In the genomic region with DNA sequence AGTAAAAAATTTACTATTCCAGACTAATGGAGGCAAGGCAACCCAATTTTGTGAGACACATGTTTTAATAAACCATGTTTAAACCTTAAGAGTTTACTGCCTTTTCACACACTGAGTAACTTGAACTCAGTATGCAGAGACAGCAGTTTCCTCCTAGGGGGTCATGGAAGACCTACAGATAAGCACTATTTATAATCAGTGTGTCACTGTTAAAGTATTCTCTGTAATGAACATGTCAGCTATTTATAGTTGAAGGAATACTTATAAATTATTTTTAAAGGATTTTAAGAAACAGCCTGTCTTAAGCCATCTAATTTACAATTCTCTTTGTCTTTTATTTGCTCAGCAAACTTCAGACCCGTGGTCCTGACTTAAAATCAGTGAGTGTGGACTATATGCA, we compare ENCODE assay signal across 13 mouse cellular contexts.
"Had no signal": no experiment of that assay in that cellular context is flagged by ENCODE, and none has a peak within 500 bp of the region (broad histone marks: within the 10 kb centered on the region; RNA-seq: fewer than 3 reads in every experiment).

No protein-coding gene starts in this region.

- DNase-seq: kidney, postnatal 10 days; left cerebral cortex, postnatal 4 days; lung, adult 2 months; lung, postnatal 36 days; right cerebral cortex, adult 18-20 months; right cerebral cortex, postnatal 25 days; thymus, adult 18-20 months; thymus, postnatal 14 days had no signal

- H3K27me3 ChIP-seq: intestine, embryonic 15.5 days; liver, embryonic 15.5 days; midbrain, embryonic 15.5 days had no signal

- H3K36me3 ChIP-seq: intestine, embryonic 15.5 days; liver, embryonic 15.5 days; midbrain, embryonic 15.5 days had no signal

- H3K27ac ChIP-seq: intestine, embryonic 15.5 days; liver, embryonic 15.5 days; midbrain, embryonic 15.5 days had no signal

- H3K9ac ChIP-seq: intestine, embryonic 15.5 days; liver, embryonic 15.5 days; midbrain, embryonic 15.5 days had no signal

- H3K9me3 ChIP-seq: intestine, embryonic 15.5 days; liver, embryonic 15.5 days; midbrain, embryonic 15.5 days had no signal

- H3K4me2 ChIP-seq: intestine, embryonic 15.5 days; liver, embryonic 11.5 days; liver, embryonic 15.5 days; midbrain, embryonic 15.5 days had no signal

- H3K4me3 ChIP-seq: intestine, embryonic 15.5 days; liver, embryonic 15.5 days; midbrain, embryonic 15.5 days had no signal

- ATAC-seq: intestine, embryonic 15.5 days; lung, postnatal 0 days; midbrain, embryonic 15.5 days had no signal

- H3K4me1 ChIP-seq: intestine, embryonic 15.5 days; liver, embryonic 15.5 days; midbrain, embryonic 15.5 days had no signal
